Mouse (Mus musculus) olfactory bulb, adult 2 months (tissue): Measurements from ENCODE around the gene 4921511M17Rik.
"Not testable (repeated sequence)": the region's sequence is repeated elsewhere in the genome, so short reads cannot be mapped to it uniquely, and the experiment has no call there.

ENCODE experiments used
- CTCF ChIP-seq: fragments of 200-500 bp; IDR thresholded peaks from 2 replicates; pipeline ENCODE4 v1.5.1; 2012; ENCODE audit warnings: low read depth, mild to moderate bottlenecking, low read length, moderate library complexity; ENCODE audit not compliant: insufficient read depth
- POLR2A ChIP-seq: fragments of 200-500 bp; IDR thresholded peaks from 2 replicates; pipeline ENCODE4 v1.6.1; 2012; ENCODE audit warnings: mild to moderate bottlenecking, low read depth, low read length, moderate library complexity; ENCODE audit not compliant: insufficient read depth

DNA sequence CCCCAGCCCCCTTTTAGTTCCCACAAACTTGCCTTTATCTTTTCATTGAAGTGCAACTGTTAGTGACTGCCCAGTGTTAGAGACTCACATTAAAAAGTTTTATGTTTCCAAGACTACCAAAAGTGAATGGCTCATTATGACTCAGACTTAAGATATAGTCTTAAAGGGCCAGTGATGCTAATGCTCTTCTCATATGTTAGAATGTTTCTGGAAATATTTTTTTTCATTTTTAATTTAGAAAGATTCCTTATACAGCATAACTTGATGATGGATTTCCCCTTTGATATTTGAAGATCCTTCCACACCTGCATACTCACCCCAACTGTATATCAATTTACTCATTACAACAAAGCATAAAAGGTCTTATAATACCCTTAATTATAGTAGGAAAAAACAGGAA lies at the start of gene 4921511M17Rik:
- TF ChIP-seq CTCF, POLR2A: not testable (repeated sequence)
